Comparison of ENCODE assay signal across 7 mouse cellular contexts in the genomic region with DNA sequence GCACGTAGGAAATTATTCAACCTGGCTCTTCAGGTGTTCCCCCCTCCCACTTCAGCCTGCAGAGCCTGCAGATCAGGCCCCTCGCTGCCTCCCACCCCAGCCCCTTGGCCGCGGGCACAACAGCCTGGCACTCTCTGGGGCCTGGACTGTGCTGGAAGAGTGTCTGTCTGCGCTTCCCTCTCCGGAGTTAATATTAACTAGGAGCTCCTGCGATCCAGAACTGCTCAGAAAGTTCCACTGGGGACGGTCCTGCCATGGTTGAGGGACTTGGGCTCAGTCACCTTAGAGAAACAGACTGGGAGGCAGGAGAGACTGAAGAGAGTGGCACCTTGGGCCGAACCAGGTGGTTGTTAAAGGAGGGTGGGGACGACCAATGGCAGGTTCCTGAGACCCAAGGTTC. TPM values are rescaled to one million over a fixed set of nuclear protein-coding genes. Genes with fewer than 3 reads are reported as not detected.
DNase-seq lines count a peak whose midpoint lies in the region; ATAC-seq lines count a peak whose summit lies in the region.

No protein-coding gene starts in this region.

- peak overlapping the region; percentile 67 for H3K4me3 ChIP-seq in embryonic facial prominence, embryonic 10.5 days
- H3K4me3 ChIP-seq in forebrain, embryonic 11.5 days (ENCODE audit: low read depth, low read length) = peak overlapping the region; percentile 42
- peak overlapping the region; percentile 50 for H3K4me3 ChIP-seq in kidney, embryonic 14.5 days (ENCODE audit: low read length)

- peak overlapping the region; percentile 77; the same call in 1 of the 2 replicates for H3K4me2 ChIP-seq in forebrain, embryonic 11.5 days (ENCODE audit: low read depth, low read length, severe bottlenecking)
- peak overlapping the region; percentile 89 for H3K4me2 ChIP-seq in kidney, embryonic 14.5 days (replicated peaks; ENCODE audit: low read depth, low read length)

- H3K9ac ChIP-seq in forebrain, embryonic 11.5 days (ENCODE audit: low read length) = no peak overlapping the region
- H3K9ac ChIP-seq in kidney, embryonic 14.5 days (ENCODE audit: low read depth, low read length) = no peak overlapping the region

- H3K9me3 ChIP-seq in embryonic facial prominence, embryonic 10.5 days = no peaks in the 10 kb centered on the region
- H3K9me3 ChIP-seq in forebrain, embryonic 11.5 days (ENCODE audit: control insufficient read depth, low read length) = no peaks in the 10 kb centered on the region
- H3K9me3 ChIP-seq in kidney, embryonic 14.5 days (ENCODE audit: control insufficient read depth, low read length) = no peaks in the 10 kb centered on the region

- H3K4me1 ChIP-seq in embryonic facial prominence, embryonic 10.5 days = peaks cover 60% of the 10 kb centered on the region
- peaks cover 27% of the 10 kb centered on the region; the same call in 1 of the 2 replicates for H3K4me1 ChIP-seq in forebrain, embryonic 11.5 days (replicated peaks; ENCODE audit: control insufficient read depth, insufficient read depth, low read length)
- H3K4me1 ChIP-seq in kidney, embryonic 14.5 days (ENCODE audit: control insufficient read depth, insufficient read depth, low read length) = peaks cover 15% of the 10 kb centered on the region

- no peak for ATAC-seq in forebrain, embryonic 11.5 days (replicated peaks; ENCODE audit: low FRiP score)
- ATAC-seq in kidney, embryonic 14.5 days (ENCODE audit: low FRiP score, low TSS enrichment) = peak; percentile 69

- no peaks in the 10 kb centered on the region for H3K36me3 ChIP-seq in embryonic facial prominence, embryonic 10.5 days (replicated peaks)
- no peaks in the 10 kb centered on the region for H3K36me3 ChIP-seq in forebrain, embryonic 11.5 days (ENCODE audit: control insufficient read depth, insufficient read depth, low read length)
- H3K36me3 ChIP-seq in kidney, embryonic 14.5 days (ENCODE audit: control insufficient read depth, insufficient read depth, low read length) = no peaks in the 10 kb centered on the region

- DNase-seq in embryonic facial prominence, embryonic 10.5 days (ENCODE audit: low spot score) = peak; percentile 22
- DNase-seq in forebrain, embryonic 11.5 days (ENCODE audit: low spot score) = no peak
- DNase-seq in lung, postnatal 36 days = peak; percentile 15
- DNase-seq in adrenal gland, postnatal 25 days = no peak
- no peak for DNase-seq in cerebellum, adult 8-10 months
- DNase-seq in cerebellum, postnatal 25 days = no peak

- WGBS in embryonic facial prominence, embryonic 10.5 days = 2% methylated on average over 10 of the region's 10 CpGs
- 1% methylated on average over 10 of the region's 10 CpGs for WGBS in forebrain, embryonic 11.5 days
- 3% methylated on average over 10 of the region's 10 CpGs for WGBS in kidney, embryonic 14.5 days

- H3K27me3 ChIP-seq in embryonic facial prominence, embryonic 10.5 days (replicated peaks; ENCODE audit: low read depth, poor library complexity, severe bottlenecking) = peaks cover 100% of the 10 kb centered on the region
- peaks cover 100% of the 10 kb centered on the region for H3K27me3 ChIP-seq in forebrain, embryonic 11.5 days (ENCODE audit: control insufficient read depth, insufficient read depth, low read length)
- H3K27me3 ChIP-seq in kidney, embryonic 14.5 days (ENCODE audit: control insufficient read depth, insufficient read depth, low read length) = peaks cover 100% of the 10 kb centered on the region

- H3K27ac ChIP-seq in embryonic facial prominence, embryonic 10.5 days (replicated peaks) = peak overlapping the region; percentile 14; the same call in 1 of the 2 replicates
- no peak overlapping the region for H3K27ac ChIP-seq in forebrain, embryonic 11.5 days (ENCODE audit: low read depth, low read length)
- peak overlapping the region; percentile 59; the same call in 1 of the 2 replicates for H3K27ac ChIP-seq in kidney, embryonic 14.5 days (ENCODE audit: low read depth, low read length)

RNA-seq across cellular contexts. Expression of a gene that starts 3.4 kb away (rescaled TPM):
- polyA plus RNA-seq in embryonic facial prominence, embryonic 10.5 days (2016; fragmentation: Nextera tagmentation; extraction: Ambion mirVana) = 2.1 and 3.0 TPM in 2 replicates
- 1.9 and 2.3 TPM in 2 replicates for polyA plus RNA-seq in forebrain, embryonic 11.5 days (2014; fragmentation: Nextera tagmentation; extraction: Ambion mirVana)
- 0.50 and 0.99 TPM in 2 replicates for polyA plus RNA-seq in kidney, embryonic 14.5 days (2014; fragmentation: Nextera tagmentation; extraction: Ambion mirVana)
- total RNA-seq in adrenal gland, postnatal 25 days (2021) = 13.2 and 14.6 TPM in 2 replicates

Comparison
In these comparisons a context has a peak if more than half of its experiments do, and no peak if none do; other contexts are left out.
1. DNase-seq: peak in embryonic facial prominence, embryonic 10.5 days (single experiment) and lung, postnatal 36 days (single experiment); none in forebrain, embryonic 11.5 days (single experiment), adrenal gland, postnatal 25 days (single experiment), cerebellum, adult 8-10 months (single experiment) and cerebellum, postnatal 25 days (0 of 2).
2. Peak in every context shown above with its lines, with median percentiles within 50 percentile points of each other: H3K4me3 ChIP-seq.